Mouse (Mus musculus) kidney, postnatal 14 days (tissue): Measurements from ENCODE around the gene Acadsb.

Experiments used
- DNase-seq: peaks from one replicate; pipeline ENCODE4 v3.0.0; 2022; ENCODE audit warnings: mixed read lengths

The Acadsb gene

GRCm38 (mm10) chr7:131465735-131466134 is 55.3 kb downstream of the Acadsb start:
- no peak for DNase-seq

GRCm38 (mm10) chr7:131467312-131467711 is 56.9 kb downstream of the Acadsb start:
- DNase-seq = no peak

GRCm38 (mm10) chr7:131469506-131469905 is 59.1 kb downstream of the Acadsb start:
- DNase-seq = no peak

- DNase-seq = no peak
Measured at GRCm38 (mm10) chr7:131471551-131471950, 61.1 kb downstream of the Acadsb start.

GRCm38 (mm10) chr7:131477140-131477539 is 66.7 kb downstream of the Acadsb start:
- DNase-seq = no peak

GRCm38 (mm10) chr7:131478403-131478802 is 68.0 kb downstream of the Acadsb start:
- DNase-seq = no peak
